Mouse (Mus musculus): ENCODE results near the gene Cfap73. TPM values are rescaled to one million over a fixed set of nuclear protein-coding genes. Genes with fewer than 3 reads are reported as not detected.

Gene Cfap73
- total and polyA plus RNA-seq, 2 experiments = not detected

DNA sequence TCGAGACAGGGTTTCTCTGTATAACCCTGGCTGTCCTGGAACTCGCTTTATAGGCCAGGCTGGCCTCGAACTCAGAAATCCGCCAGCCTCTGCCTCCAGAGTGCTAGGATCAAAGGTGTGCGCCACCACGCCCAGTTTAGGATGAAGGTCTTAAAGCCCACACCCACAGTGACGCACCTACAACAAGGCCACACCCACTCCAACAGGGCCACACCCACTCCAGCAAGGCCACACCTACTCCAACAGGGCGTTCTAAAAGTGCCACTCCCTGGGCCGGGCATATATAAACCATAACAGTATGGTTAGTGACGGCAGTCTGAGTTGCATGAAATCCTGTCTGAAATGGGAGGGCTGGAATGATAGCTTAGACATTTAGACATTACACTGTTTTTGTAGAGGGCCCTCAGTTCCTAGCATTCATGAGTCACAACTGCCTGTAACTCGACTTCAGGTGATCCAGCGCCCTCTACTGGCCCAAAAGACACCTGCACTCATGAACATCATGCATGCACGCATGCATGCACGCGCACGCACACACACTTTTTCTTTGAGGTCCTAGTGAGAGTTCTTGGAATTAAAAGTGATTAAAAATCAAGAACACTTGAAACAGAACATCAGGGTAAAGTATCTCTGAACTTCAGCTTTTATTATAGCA lies 43.6 kb downstream of the Cfap73 start:
- Histone ChIP-seq H3K27me3 (ENCODE audit: control insufficient read depth, insufficient read depth, low read length) (no peaks in the 10 kb centered on the region), H3K27ac (replicated peaks; ENCODE audit: insufficient read depth, low read depth, low read length) (no peak overlapping the region), H3K9ac (ENCODE audit: low read depth, low read length) (no peak overlapping the region), H3K4me1 (ENCODE audit: control insufficient read depth, insufficient read depth, low read length) (peaks cover 14% of the 10 kb centered on the region), H3K4me3 (ENCODE audit: insufficient read depth, low read depth, low read length) (no peak overlapping the region), H3K79me2 (ENCODE audit: control insufficient read depth, insufficient read depth, low read length) (no peaks in the 10 kb centered on the region; the same call in 1 of the 2 replicates), H3K36me3 (ENCODE audit: control insufficient read depth, insufficient read depth, low read length) (no peaks in the 10 kb centered on the region)
- DNase-seq (ENCODE audit: extremely low read depth, low read depth, low spot score) = peak; percentile 56
- peak; percentile 78 for TF ChIP-seq CTCF (IDR thresholded peaks at IDR 0.05; ENCODE audit: low read depth, low read length)
- no peak for TF ChIP-seq POLR2A (IDR thresholded peaks at IDR 0.05; ENCODE audit: extremely low read depth, insufficient read depth, low read length)
- 81% methylated on average over 16 of the region's 16 CpGs for whole genome bisulfite sequencing

DNA sequence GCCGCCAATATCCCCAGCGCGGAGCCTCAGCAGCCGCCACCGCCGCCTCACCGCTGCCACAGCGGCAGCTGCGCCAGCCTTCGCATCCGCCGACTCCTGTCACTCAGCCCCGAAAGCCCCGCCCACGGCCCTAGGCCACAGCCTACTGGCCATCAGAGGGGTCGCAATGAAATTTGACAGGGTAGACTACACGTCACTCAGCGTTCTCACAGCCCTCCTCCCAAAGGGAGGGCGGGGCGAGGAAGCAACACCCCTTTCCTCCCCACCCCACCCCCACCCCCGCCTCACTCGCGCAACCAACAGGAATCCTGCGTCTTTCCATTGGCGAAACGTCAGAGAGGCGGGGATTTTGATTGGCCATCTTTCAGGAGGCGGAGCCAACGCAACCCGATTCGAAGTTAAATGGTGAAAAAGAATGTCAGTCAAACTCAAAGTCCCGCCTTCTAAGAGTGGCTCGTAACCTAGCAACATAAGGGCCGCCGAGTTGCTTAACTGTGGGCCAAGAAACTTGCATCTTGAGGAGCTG lies 45.4 kb downstream of the Cfap73 start, which contains the start of the genes Tpcn1 and Iqcd:
TSS of gene Tpcn1 (minus strand) at position 105 of the 526 bp plus-strand sequence.
TSS of gene Iqcd (plus strand) at position 448 of the 526 bp plus-strand sequence.
- H3K4me1 ChIP-seq (ENCODE audit: control insufficient read depth, insufficient read depth, low read length) = peaks cover 16% of the 10 kb centered on the region
- WGBS = under 1% methylated on average over 35 of the region's 35 CpGs

DNA sequence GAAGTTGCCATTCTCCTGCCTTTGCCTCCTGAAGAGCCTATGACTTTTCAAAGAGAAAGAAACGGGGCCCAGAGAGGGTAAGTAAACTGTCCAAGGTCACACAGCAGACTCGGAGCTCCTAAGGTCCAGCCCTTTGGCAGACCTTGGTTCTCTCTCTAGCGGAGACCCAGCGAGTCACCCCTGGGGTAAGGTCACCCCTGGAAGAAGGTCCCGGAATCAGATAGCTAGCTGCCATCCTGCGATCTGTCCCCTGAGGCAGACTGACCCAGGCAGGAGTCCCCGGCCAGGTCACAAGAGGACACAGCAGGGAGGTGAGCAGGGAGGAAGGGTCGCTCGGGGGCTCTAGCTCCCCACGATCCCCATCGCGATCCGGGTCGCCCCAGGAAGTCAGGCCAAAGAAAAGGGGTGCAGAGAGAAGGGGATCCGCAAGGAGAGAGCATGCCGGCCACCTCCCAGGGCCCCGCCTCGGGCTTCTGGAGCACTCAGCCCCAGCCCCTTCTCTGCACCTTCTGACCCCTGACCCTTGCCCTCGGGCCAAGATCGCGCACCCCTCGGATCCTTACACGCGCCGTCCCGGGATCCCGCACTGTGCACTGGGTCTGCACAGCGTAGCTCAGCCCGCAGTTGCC lies 46.0 kb downstream of the Cfap73 start:
- peak overlapping the region; percentile 90 for H3K9ac ChIP-seq (ENCODE audit: low read depth, low read length)
- H3K36me3 ChIP-seq (ENCODE audit: control insufficient read depth, insufficient read depth, low read length) = peaks cover 13% of the 10 kb centered on the region; the same call in 1 of the 2 replicates
- TF ChIP-seq CTCF (IDR thresholded peaks at IDR 0.05; ENCODE audit: low read depth, low read length) = no peak
- TF ChIP-seq POLR2A (IDR thresholded peaks at IDR 0.05; ENCODE audit: extremely low read depth, insufficient read depth, low read length) = no peak
- H3K27me3 ChIP-seq (ENCODE audit: control insufficient read depth, insufficient read depth, low read length) = no peaks in the 10 kb centered on the region
- peak overlapping the region; percentile 79 for H3K4me3 ChIP-seq (ENCODE audit: insufficient read depth, low read depth, low read length)
- H3K27ac ChIP-seq (replicated peaks; ENCODE audit: insufficient read depth, low read depth, low read length) = peak overlapping the region; percentile 73
- H3K4me1 ChIP-seq (ENCODE audit: control insufficient read depth, insufficient read depth, low read length) = peaks cover 16% of the 10 kb centered on the region
- WGBS = under 1% methylated on average over 29 of the region's 29 CpGs
- H3K79me2 ChIP-seq (ENCODE audit: control insufficient read depth, insufficient read depth, low read length) = peaks cover 14% of the 10 kb centered on the region
- DNase-seq (ENCODE audit: extremely low read depth, low read depth, low spot score) = no peak

More for the DNA sequence above, 45.4 kb downstream of the Cfap73 start, which contains the start of the genes Tpcn1 and Iqcd:
- peak within 1 kb of the TSS; percentile 73 for H3K27ac ChIP-seq (replicated peaks; ENCODE audit: insufficient read depth, low read depth, low read length)
- peak within 1 kb of the TSS; percentile 90 for H3K9ac ChIP-seq (ENCODE audit: low read depth, low read length)
- peaks cover 8% of the 10 kb centered on the region for H3K79me2 ChIP-seq (ENCODE audit: control insufficient read depth, insufficient read depth, low read length)
- no peaks in the 10 kb centered on the region for H3K27me3 ChIP-seq (ENCODE audit: control insufficient read depth, insufficient read depth, low read length)
- H3K36me3 ChIP-seq (ENCODE audit: control insufficient read depth, insufficient read depth, low read length) = peaks cover 10% of the 10 kb centered on the region; the same call in 1 of the 2 replicates
- peak within 1 kb of the TSS; percentile 79 for H3K4me3 ChIP-seq (ENCODE audit: insufficient read depth, low read depth, low read length)
- peak; percentile 98 for TF ChIP-seq POLR2A (IDR thresholded peaks at IDR 0.05; ENCODE audit: extremely low read depth, insufficient read depth, low read length)
- TF ChIP-seq CTCF (IDR thresholded peaks at IDR 0.05; ENCODE audit: low read depth, low read length) = no peak
- DNase-seq (ENCODE audit: extremely low read depth, low read depth, low spot score) = peak; percentile 95

DNA sequence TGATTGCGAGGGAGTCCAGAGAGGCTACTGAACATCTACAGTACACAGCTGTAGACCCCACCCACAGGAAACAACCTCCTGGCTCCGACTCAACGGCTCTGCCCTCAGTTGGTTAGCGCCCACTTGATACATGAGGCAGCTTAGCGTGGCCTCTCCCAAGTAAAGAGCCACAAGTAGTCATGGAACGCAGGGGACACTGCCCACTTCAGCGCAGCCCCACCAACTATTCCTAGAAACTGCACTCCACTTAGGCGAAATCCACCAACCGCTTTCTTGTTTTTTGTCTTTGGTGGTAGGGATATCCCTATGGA lies 46.5 kb downstream of the Cfap73 start:
- DNase-seq (ENCODE audit: extremely low read depth, low read depth, low spot score) = no peak
- Histone ChIP-seq H3K79me2 (ENCODE audit: control insufficient read depth, insufficient read depth, low read length) (peaks cover 14% of the 10 kb centered on the region), H3K27me3 (ENCODE audit: control insufficient read depth, insufficient read depth, low read length) (no peaks in the 10 kb centered on the region), H3K4me1 (ENCODE audit: control insufficient read depth, insufficient read depth, low read length) (peaks cover 16% of the 10 kb centered on the region), H3K27ac (replicated peaks; ENCODE audit: insufficient read depth, low read depth, low read length) (peak overlapping the region; percentile 73), H3K9ac (ENCODE audit: low read depth, low read length) (peak overlapping the region; percentile 90), H3K4me3 (ENCODE audit: insufficient read depth, low read depth, low read length) (peak overlapping the region; percentile 79), H3K36me3 (ENCODE audit: control insufficient read depth, insufficient read depth, low read length) (peaks cover 13% of the 10 kb centered on the region; the same call in 1 of the 2 replicates)
- WGBS = 6% methylated on average over 9 of the region's 9 CpGs
- TF ChIP-seq POLR2A (IDR thresholded peaks at IDR 0.05; ENCODE audit: extremely low read depth, insufficient read depth, low read length) = no peak
- no peak for TF ChIP-seq CTCF (IDR thresholded peaks at IDR 0.05; ENCODE audit: low read depth, low read length)

DNA sequence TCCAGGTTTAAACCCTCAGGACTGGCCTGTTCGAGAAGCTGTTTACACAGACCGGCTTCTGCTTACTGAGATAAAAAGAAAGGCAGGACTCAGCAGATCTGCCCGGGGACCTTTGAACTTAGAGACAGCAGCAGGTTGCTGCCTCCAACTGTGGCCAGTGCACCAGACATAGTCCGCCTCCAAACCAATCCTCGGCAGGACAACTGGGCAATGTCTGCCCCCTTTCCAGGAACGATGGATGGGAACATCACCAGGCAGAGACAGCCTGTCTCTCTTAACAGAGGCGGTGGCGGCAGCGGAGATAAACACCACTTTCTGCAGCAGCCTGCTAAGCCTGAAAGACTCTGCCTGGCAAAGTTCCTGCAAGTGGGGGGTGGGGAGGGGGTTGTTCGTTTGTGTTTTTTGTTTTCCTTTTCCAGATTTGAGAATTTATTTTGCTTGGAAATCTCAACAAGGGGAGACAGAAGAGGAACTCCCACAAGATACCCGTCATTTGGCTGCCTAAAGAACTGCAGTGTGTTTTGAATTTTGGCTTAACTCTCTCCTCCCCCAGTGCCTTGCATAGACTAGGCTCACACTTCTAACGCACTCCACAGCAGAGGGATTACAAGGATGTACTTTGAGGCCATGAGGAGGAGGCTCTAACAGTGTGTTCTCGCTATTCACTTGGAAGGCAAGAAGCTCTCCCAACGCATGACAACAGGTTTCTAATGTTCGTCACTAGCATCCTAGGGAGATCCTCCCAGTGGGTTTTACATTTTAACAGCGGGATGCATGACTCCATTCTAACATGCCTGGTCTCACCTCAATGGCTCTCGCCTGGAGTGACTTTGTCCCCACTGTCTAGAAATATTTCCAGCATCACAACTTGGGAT lies 47.1 kb downstream of the Cfap73 start:
- peak overlapping the region; percentile 90 for H3K9ac ChIP-seq (ENCODE audit: low read depth, low read length)
- peaks cover 17% of the 10 kb centered on the region for H3K36me3 ChIP-seq (ENCODE audit: control insufficient read depth, insufficient read depth, low read length)
- peak; percentile 97 for DNase-seq (ENCODE audit: extremely low read depth, low read depth, low spot score)
- peaks cover 14% of the 10 kb centered on the region for H3K79me2 ChIP-seq (ENCODE audit: control insufficient read depth, insufficient read depth, low read length)
- TF ChIP-seq POLR2A (IDR thresholded peaks at IDR 0.05; ENCODE audit: extremely low read depth, insufficient read depth, low read length) (peak; percentile 62; the same call in 1 of the 2 replicates), CTCF (IDR thresholded peaks at IDR 0.05; ENCODE audit: low read depth, low read length) (no peak)
- H3K4me3 ChIP-seq (ENCODE audit: insufficient read depth, low read depth, low read length) = peak overlapping the region; percentile 79
- H3K4me1 ChIP-seq (ENCODE audit: control insufficient read depth, insufficient read depth, low read length) = peaks cover 16% of the 10 kb centered on the region
- H3K27me3 ChIP-seq (ENCODE audit: control insufficient read depth, insufficient read depth, low read length) = no peaks in the 10 kb centered on the region
- WGBS = 5% methylated on average over 17 of the region's 17 CpGs
- peak overlapping the region; percentile 74 for H3K27ac ChIP-seq (replicated peaks; ENCODE audit: insufficient read depth, low read depth, low read length)
